Mouse (Mus musculus): ENCODE results near the gene Gm45337. TPM values are rescaled to one million over a fixed set of nuclear protein-coding genes. Genes with fewer than 3 reads are reported as not detected.
A peak's percentile ranks its signal among the peaks of the same experiment; 100 is the strongest.
"Not testable (repeated sequence)": the region's sequence is repeated elsewhere in the genome, so short reads cannot be mapped to it uniquely, and the experiment has no call there.

Gene Gm45337
- polyA plus RNA-seq, 1 experiment from 2014 or later = not detected

GRCm38 (mm10) chr7:142140696-142141095, 3.7 kb downstream of the Gm45337 start:
- Histone ChIP-seq H3K4me2 (replicated peaks; ENCODE audit: low read depth, low read length) (no peak overlapping the region), H3K9ac (replicated peaks; ENCODE audit: low read depth) (no peak overlapping the region), H3K36me3 (ENCODE audit: insufficient read depth, low read length) (no peaks in the 10 kb centered on the region), H3K27ac (ENCODE audit: low read length) (no peak overlapping the region), H3K4me3 (ENCODE audit: low read depth, low read length) (no peak overlapping the region), H3K9me3 (ENCODE audit: low read length) (no peaks in the 10 kb centered on the region), H3K4me1 (ENCODE audit: insufficient read depth, low read depth, low read length) (no peaks in the 10 kb centered on the region), H3K27me3 (replicated peaks; ENCODE audit: insufficient read depth, low read length) (no peaks in the 10 kb centered on the region)
- WGBS = 33% methylated on average over 1 of the region's 1 CpGs
- TF ChIP-seq EP300 (IDR thresholded peaks at IDR 0.05) (no peak), CTCF (IDR thresholded peaks at IDR 0.05) (no peak)
- ATAC-seq (no peak), DNase-seq (ENCODE audit: low spot score) (no peak)

- H3K36me3 ChIP-seq (ENCODE audit: insufficient read depth, low read length); H3K4me2 ChIP-seq (replicated peaks; ENCODE audit: low read depth, low read length); H3K9ac ChIP-seq (replicated peaks; ENCODE audit: low read depth); H3K27ac ChIP-seq (ENCODE audit: low read length); H3K27me3 ChIP-seq (replicated peaks; ENCODE audit: insufficient read depth, low read length); H3K9me3 ChIP-seq (ENCODE audit: low read length); DNase-seq (ENCODE audit: low spot score); ATAC-seq; H3K4me1 ChIP-seq (ENCODE audit: insufficient read depth, low read depth, low read length); H3K4me3 ChIP-seq (ENCODE audit: low read depth, low read length): not testable (repeated sequence)
- 27% methylated on average over 2 of the region's 2 CpGs for WGBS
These were observed 8.5 kb downstream of the Gm45337 start, which contains the start of gene Gm39115 for GRCm38 (mm10) chr7:142135934-142136333. Gene Gm39115, minus strand, starts transcription at chr7:142136034.

- no peak for DNase-seq (ENCODE audit: low spot score)
- TF ChIP-seq EP300 (IDR thresholded peaks at IDR 0.05) (no peak), CTCF (IDR thresholded peaks at IDR 0.05) (peak; percentile 39)
- no peak for ATAC-seq
- no peaks in the 10 kb centered on the region for H3K4me1 ChIP-seq (ENCODE audit: insufficient read depth, low read depth, low read length)
- H3K9ac ChIP-seq (replicated peaks; ENCODE audit: low read depth) = no peak overlapping the region
- WGBS = 38% methylated on average over 4 of the region's 4 CpGs
- H3K27me3 ChIP-seq (replicated peaks; ENCODE audit: insufficient read depth, low read length) = no peaks in the 10 kb centered on the region
- H3K36me3 ChIP-seq (ENCODE audit: insufficient read depth, low read length) = no peaks in the 10 kb centered on the region
- no peaks in the 10 kb centered on the region for H3K9me3 ChIP-seq (ENCODE audit: low read length)
- no peak overlapping the region for H3K27ac ChIP-seq (ENCODE audit: low read length)
- H3K4me2 ChIP-seq (replicated peaks; ENCODE audit: low read depth, low read length) = no peak overlapping the region
- no peak overlapping the region for H3K4me3 ChIP-seq (ENCODE audit: low read depth, low read length)
These were observed 10.0 kb downstream of the Gm45337 start for GRCm38 (mm10) chr7:142134206-142134995.

GRCm38 (mm10) chr7:142128843-142129242, 15.6 kb downstream of the Gm45337 start:
- Histone ChIP-seq H3K27ac (ENCODE audit: low read length) (no peak overlapping the region), H3K4me1 (ENCODE audit: insufficient read depth, low read depth, low read length) (no peaks in the 10 kb centered on the region), H3K4me3 (ENCODE audit: low read depth, low read length) (no peak overlapping the region), H3K27me3 (replicated peaks; ENCODE audit: insufficient read depth, low read length) (no peaks in the 10 kb centered on the region), H3K4me2 (replicated peaks; ENCODE audit: low read depth, low read length) (no peak overlapping the region), H3K9me3 (ENCODE audit: low read length) (no peaks in the 10 kb centered on the region), H3K36me3 (ENCODE audit: insufficient read depth, low read length) (no peaks in the 10 kb centered on the region), H3K9ac (replicated peaks; ENCODE audit: low read depth) (no peak overlapping the region)
- 57% methylated on average over 4 of the region's 4 CpGs for WGBS
- DNase-seq (ENCODE audit: low spot score) (no peak), ATAC-seq (no peak)
- TF ChIP-seq EP300 (IDR thresholded peaks at IDR 0.05) = no peak
- peak; percentile 42 for TF ChIP-seq CTCF (IDR thresholded peaks at IDR 0.05)

- not testable (repeated sequence) for H3K9me3 ChIP-seq (ENCODE audit: low read length); H3K27me3 ChIP-seq (replicated peaks; ENCODE audit: insufficient read depth, low read length); H3K4me3 ChIP-seq (ENCODE audit: low read depth, low read length); H3K36me3 ChIP-seq (ENCODE audit: insufficient read depth, low read length); H3K9ac ChIP-seq (replicated peaks; ENCODE audit: low read depth); H3K27ac ChIP-seq (ENCODE audit: low read length); DNase-seq (ENCODE audit: low spot score); ATAC-seq; H3K4me1 ChIP-seq (ENCODE audit: insufficient read depth, low read depth, low read length); H3K4me2 ChIP-seq (replicated peaks; ENCODE audit: low read depth, low read length)
- 56% methylated on average over 1 of the region's 1 CpGs for WGBS
These were observed 23.8 kb downstream of the Gm45337 start, which contains the start of gene Gm45618 for GRCm38 (mm10) chr7:142120629-142121028. Gene Gm45618, minus strand, starts transcription at chr7:142120729.

GRCm38 (mm10) chr7:142119632-142120031, 24.8 kb downstream of the Gm45337 start:
- WGBS = 8% methylated on average over 5 of the region's 5 CpGs
- Histone ChIP-seq H3K4me3 (ENCODE audit: low read depth, low read length) (no peak overlapping the region), H3K27ac (ENCODE audit: low read length) (no peak overlapping the region), H3K27me3 (replicated peaks; ENCODE audit: insufficient read depth, low read length) (no peaks in the 10 kb centered on the region), H3K36me3 (ENCODE audit: insufficient read depth, low read length) (no peaks in the 10 kb centered on the region), H3K9ac (replicated peaks; ENCODE audit: low read depth) (no peak overlapping the region), H3K4me1 (ENCODE audit: insufficient read depth, low read depth, low read length) (no peaks in the 10 kb centered on the region), H3K4me2 (replicated peaks; ENCODE audit: low read depth, low read length) (no peak overlapping the region), H3K9me3 (ENCODE audit: low read length) (no peaks in the 10 kb centered on the region)
- ATAC-seq (no peak), DNase-seq (ENCODE audit: low spot score) (no peak)
- no peak for TF ChIP-seq EP300 (IDR thresholded peaks at IDR 0.05)
- TF ChIP-seq CTCF (IDR thresholded peaks at IDR 0.05) = peak; percentile 60
